Mouse (Mus musculus) erythroid progenitor cell, adult 5-6 weeks (primary cell): Measurements from ENCODE around the gene Wdr73. TPM values are rescaled to one million over a fixed set of nuclear protein-coding genes. Genes with fewer than 3 reads are reported as not detected.
A peak's percentile ranks its signal among the peaks of the same experiment; 100 is the strongest.

Experiments
- ATAC-seq: replicated peaks from 2 replicates; pipeline ENCODE4 v1.8.0; 2016; ENCODE audit warnings: moderate number of reproducible peaks, mild to moderate bottlenecking, moderate TSS enrichment, inconsistent platforms; ENCODE audit not compliant: poor library complexity, low FRiP score, severe bottlenecking
- total RNA-seq, 2 experiments: library from RNA; stranded (forward) in 1 of 2; stranded (reverse) in 1 of 2; fragments of 150-400 nt in 1 of 2; fragments of 186-747, 209-891 nt in 1 of 2; gene quantifications; 2 replicates each; pipeline versions ENCODE4 v1.2.3 to v1.2.4; 2015 to 2017; ENCODE audit warnings: low replicate concordance in 2 of 2

Gene Wdr73
- total RNA-seq, 2 experiments from 2014 or later: 1.6 to 9.6 TPM

- ATAC-seq: no peak
Measured at GRCm38 (mm10) chr7:80862475-80862874, 38.6 kb downstream of the Wdr73 start.

- peak; percentile 92 for ATAC-seq
Measured at GRCm38 (mm10) chr7:80860729-80861274, 40.3 kb downstream of the Wdr73 start, which contains the start of gene Zscan2. TSS of gene Zscan2 (plus strand) at chr7:80860920.

- ATAC-seq: no peak
Measured at GRCm38 (mm10) chr7:80860227-80860626, 40.8 kb downstream of the Wdr73 start.

GRCm38 (mm10) chr7:80857181-80857580, 43.9 kb downstream of the Wdr73 start:
- peak; percentile 64 for ATAC-seq

- no peak for ATAC-seq
Measured at GRCm38 (mm10) chr7:80855316-80855715, 45.8 kb downstream of the Wdr73 start.

GRCm38 (mm10) chr7:80853218-80853617, 47.9 kb downstream of the Wdr73 start:
- ATAC-seq: no peak

GRCm38 (mm10) chr7:80850520-80850919, 50.5 kb downstream of the Wdr73 start:
- ATAC-seq: no peak

- ATAC-seq: peak; percentile 79
Measured at GRCm38 (mm10) chr7:80849710-80850109, 51.4 kb downstream of the Wdr73 start.

- no peak for ATAC-seq
Measured at GRCm38 (mm10) chr7:80849267-80849666, 51.8 kb downstream of the Wdr73 start.

- no peak for ATAC-seq
Measured at GRCm38 (mm10) chr7:80846709-80847108, 54.4 kb downstream of the Wdr73 start.

GRCm38 (mm10) chr7:80846280-80846678, 54.8 kb downstream of the Wdr73 start:
- ATAC-seq: no peak

GRCm38 (mm10) chr7:80845621-80846279, 55.3 kb downstream of the Wdr73 start:
- no peak for ATAC-seq

GRCm38 (mm10) chr7:80844691-80845090, 56.4 kb downstream of the Wdr73 start:
- ATAC-seq: no peak

GRCm38 (mm10) chr7:80843910-80844640, 57.0 kb downstream of the Wdr73 start:
- ATAC-seq: no peak

GRCm38 (mm10) chr7:80843176-80843575, 57.9 kb downstream of the Wdr73 start:
- no peak for ATAC-seq

GRCm38 (mm10) chr7:80842132-80842531, 58.9 kb downstream of the Wdr73 start:
- ATAC-seq: no peak

GRCm38 (mm10) chr7:80840937-80841336, 60.1 kb downstream of the Wdr73 start:
- ATAC-seq: no peak
